Mouse (Mus musculus) liver, embryonic 12.5 days (tissue): Measurements from ENCODE around the gene Dppa3. TPM values are rescaled to one million over a fixed set of nuclear protein-coding genes. Genes with fewer than 3 reads are reported as not detected.

Source experiments
- ATAC-seq: fragments of 200-750 bp; cut with Nextera tagmentation; 2 replicates; pipeline ENCODE4 v1.8.0; 2017; ENCODE audit warnings: moderate number of reproducible peaks, mild to moderate bottlenecking, moderate library complexity
- H3K27ac ChIP-seq: fragments of 300-500 bp; sonication (generic); 2 replicates; pipeline ENCODE4 v1.5.1; 2016; ENCODE audit warnings: mild to moderate bottlenecking
- H3K27me3 ChIP-seq: fragments of 300-500 bp; sonication (generic); replicated peaks from 2 replicates; pipeline ENCODE4 v1.6.1; 2016; ENCODE audit warnings: mild to moderate bottlenecking, moderate library complexity
- H3K36me3 ChIP-seq: fragments of 300-500 bp; sonication (generic); 2 replicates; pipeline ENCODE4 v1.6.1; 2016; ENCODE audit warnings: mild to moderate bottlenecking, moderate library complexity
- H3K4me1 ChIP-seq: fragments of 300-500 bp; sonication (generic); 2 replicates; pipeline ENCODE4 v1.6.1; 2016
- H3K4me2 ChIP-seq: fragments of 300-500 bp; sonication (generic); 2 replicates; pipeline ENCODE4 v1.6.1; 2016; ENCODE audit warnings: mild to moderate bottlenecking, moderate library complexity
- H3K4me3 ChIP-seq: fragments of 300-500 bp; sonication (generic); 2 replicates; pipeline ENCODE4 v1.5.1; 2016; ENCODE audit warnings: mild to moderate bottlenecking, moderate library complexity
- H3K9ac ChIP-seq: fragments of 300-500 bp; sonication (generic); 2 replicates; pipeline ENCODE4 v1.6.1; 2016; ENCODE audit warnings: mild to moderate bottlenecking, moderate library complexity
- H3K9me3 ChIP-seq: fragments of 300-500 bp; sonication (generic); replicated peaks from 2 replicates; pipeline ENCODE4 v1.6.1; 2016; ENCODE audit warnings: mild to moderate bottlenecking, moderate library complexity
- WGBS: fragments of 180-500 bp; shearing (Covaris S2); methylation state at CpG from one replicate; pipeline ENCODE4 v1.1.7; 2016; ENCODE audit not compliant: insufficient replicate concordance; 5-methylcytosine and 5-hydroxymethylcytosine counted together
- polyA plus RNA-seq: library from polyadenylated mRNA; unstranded; fragments of >200 nt; fragmentation: Nextera tagmentation; extraction: Ambion mirVana; gene quantifications from 2 replicates; pipeline ENCODE4 v1.2.1, GENCODE M21; 2016

Gene Dppa3
- not detected in 2 replicates for polyA plus RNA-seq

GRCm38 (mm10) chr6:122626110-122626509 is at the start of gene Dppa3:
Gene Dppa3, plus strand, starts transcription at chr6:122626410.
- ATAC-seq: no peak
- WGBS: 71% methylated on average over 8 of the region's 8 CpGs
- no peak within 1 kb of the TSS for H3K27ac ChIP-seq
- H3K27me3 ChIP-seq: peaks cover 32% of the 10 kb centered on the region
- H3K4me2 ChIP-seq: peak within 1 kb of the TSS; percentile 57
- peak within 1 kb of the TSS; percentile 38; the same call in 1 of the 2 replicates for H3K4me3 ChIP-seq
- H3K4me1 ChIP-seq: peaks cover 6% of the 10 kb centered on the region; the same call in 1 of the 2 replicates
- no peaks in the 10 kb centered on the region for H3K36me3 ChIP-seq
- no peaks in the 10 kb centered on the region for H3K9me3 ChIP-seq
- H3K9ac ChIP-seq: peak within 1 kb of the TSS; percentile 31; the same call in 1 of the 2 replicates

- no peaks in the 10 kb centered on the region for H3K36me3 ChIP-seq
- no peak overlapping the region for H3K27ac ChIP-seq
- no peak for ATAC-seq
- H3K9ac ChIP-seq: no peak overlapping the region
- no peaks in the 10 kb centered on the region for H3K27me3 ChIP-seq
- H3K4me3 ChIP-seq: no peak overlapping the region
- no peak overlapping the region for H3K4me2 ChIP-seq
- no peaks in the 10 kb centered on the region for H3K9me3 ChIP-seq
- H3K4me1 ChIP-seq: 0 out of 2 replicates have a peak, but pooled peaks cover under 1% of the 10 kb centered on the region
- 80% methylated on average over 3 of the region's 3 CpGs for WGBS
Measured at GRCm38 (mm10) chr6:122577030-122577429, 49.2 kb upstream of the Dppa3 start.

- no peak overlapping the region for H3K4me3 ChIP-seq
- no peaks in the 10 kb centered on the region for H3K4me1 ChIP-seq
- H3K4me2 ChIP-seq: no peak overlapping the region
- no peak overlapping the region for H3K9ac ChIP-seq
- H3K36me3 ChIP-seq: no peaks in the 10 kb centered on the region
- no peaks in the 10 kb centered on the region for H3K27me3 ChIP-seq
- ATAC-seq: no peak
- H3K9me3 ChIP-seq: no peaks in the 10 kb centered on the region
- no peak overlapping the region for H3K27ac ChIP-seq
- WGBS: 50% methylated on average over 1 of the region's 1 CpGs
Measured at GRCm38 (mm10) chr6:122579086-122579485, 47.1 kb upstream of the Dppa3 start.

- Histone ChIP-seq H3K27ac (no peak overlapping the region), H3K4me1 (no peaks in the 10 kb centered on the region), H3K4me2 (no peak overlapping the region), H3K27me3 (no peaks in the 10 kb centered on the region), H3K4me3 (no peak overlapping the region), H3K9me3 (no peaks in the 10 kb centered on the region), H3K36me3 (no peaks in the 10 kb centered on the region), H3K9ac (no peak overlapping the region)
- no peak for ATAC-seq
- WGBS: 67% methylated on average over 13 of the region's 13 CpGs
Measured at GRCm38 (mm10) chr6:122591027-122591758, 35.0 kb upstream of the Dppa3 start.

- H3K27ac ChIP-seq: no peak overlapping the region
- no peak overlapping the region for H3K9ac ChIP-seq
- ATAC-seq: no peak
- H3K4me3 ChIP-seq: no peak overlapping the region
- WGBS: 79% methylated on average over 2 of the region's 2 CpGs
- H3K36me3 ChIP-seq: no peaks in the 10 kb centered on the region
- H3K9me3 ChIP-seq: no peaks in the 10 kb centered on the region
- H3K27me3 ChIP-seq: no peaks in the 10 kb centered on the region
- H3K4me1 ChIP-seq: 0 out of 2 replicates have a peak, but pooled peaks cover 3% of the 10 kb centered on the region
- H3K4me2 ChIP-seq: no peak overlapping the region
Measured at GRCm38 (mm10) chr6:122592905-122593304, 33.3 kb upstream of the Dppa3 start.

GRCm38 (mm10) chr6:122595637-122596036 is 30.6 kb upstream of the Dppa3 start:
- no peaks in the 10 kb centered on the region for H3K27me3 ChIP-seq
- no peak overlapping the region for H3K9ac ChIP-seq
- 40% methylated on average over 7 of the region's 7 CpGs for WGBS
- no peak for ATAC-seq
- no peak overlapping the region for H3K27ac ChIP-seq
- 0 out of 2 replicates have a peak, but pooled peaks cover 3% of the 10 kb centered on the region for H3K4me1 ChIP-seq
- H3K4me3 ChIP-seq: no peak overlapping the region
- H3K4me2 ChIP-seq: no peak overlapping the region
- H3K36me3 ChIP-seq: no peaks in the 10 kb centered on the region
- H3K9me3 ChIP-seq: no peaks in the 10 kb centered on the region

GRCm38 (mm10) chr6:122596608-122597007 is 29.6 kb upstream of the Dppa3 start:
- H3K9ac ChIP-seq: no peak overlapping the region
- H3K27ac ChIP-seq: no peak overlapping the region
- WGBS: 58% methylated on average over 7 of the region's 7 CpGs
- H3K9me3 ChIP-seq: no peaks in the 10 kb centered on the region
- 0 out of 2 replicates have a peak, but pooled peaks cover 3% of the 10 kb centered on the region for H3K4me1 ChIP-seq
- no peaks in the 10 kb centered on the region for H3K36me3 ChIP-seq
- no peak overlapping the region for H3K4me2 ChIP-seq
- no peaks in the 10 kb centered on the region for H3K27me3 ChIP-seq
- ATAC-seq: no peak
- H3K4me3 ChIP-seq: no peak overlapping the region

GRCm38 (mm10) chr6:122598014-122598413 is 28.2 kb upstream of the Dppa3 start:
- peaks cover 9% of the 10 kb centered on the region; the same call in 1 of the 2 replicates for H3K4me1 ChIP-seq
- H3K36me3 ChIP-seq: no peaks in the 10 kb centered on the region
- no peak overlapping the region for H3K4me3 ChIP-seq
- H3K27me3 ChIP-seq: no peaks in the 10 kb centered on the region
- no peaks in the 10 kb centered on the region for H3K9me3 ChIP-seq
- no peak for ATAC-seq
- no peak overlapping the region for H3K9ac ChIP-seq
- 75% methylated on average over 4 of the region's 4 CpGs for WGBS
- H3K4me2 ChIP-seq: no peak overlapping the region
- H3K27ac ChIP-seq: no peak overlapping the region

- ATAC-seq: no peak
- no peak overlapping the region for H3K4me3 ChIP-seq
- peaks cover 9% of the 10 kb centered on the region; the same call in 1 of the 2 replicates for H3K4me1 ChIP-seq
- H3K9ac ChIP-seq: no peak overlapping the region
- no peaks in the 10 kb centered on the region for H3K9me3 ChIP-seq
- 83% methylated on average over 6 of the region's 6 CpGs for WGBS
- no peaks in the 10 kb centered on the region for H3K36me3 ChIP-seq
- H3K27me3 ChIP-seq: no peaks in the 10 kb centered on the region
- H3K4me2 ChIP-seq: no peak overlapping the region
- H3K27ac ChIP-seq: no peak overlapping the region
Measured at GRCm38 (mm10) chr6:122598436-122598835, 27.8 kb upstream of the Dppa3 start.

GRCm38 (mm10) chr6:122599054-122599737 is 27.0 kb upstream of the Dppa3 start:
- H3K36me3 ChIP-seq: no peaks in the 10 kb centered on the region
- no peak overlapping the region for H3K4me3 ChIP-seq
- ATAC-seq: no peak
- H3K27me3 ChIP-seq: no peaks in the 10 kb centered on the region
- H3K9me3 ChIP-seq: no peaks in the 10 kb centered on the region
- WGBS: 80% methylated on average over 9 of the region's 9 CpGs
- no peak overlapping the region for H3K9ac ChIP-seq
- no peak overlapping the region for H3K27ac ChIP-seq
- H3K4me2 ChIP-seq: no peak overlapping the region
- H3K4me1 ChIP-seq: peaks cover 9% of the 10 kb centered on the region; the same call in 1 of the 2 replicates

GRCm38 (mm10) chr6:122600066-122600646 is 26.1 kb upstream of the Dppa3 start:
- no peak overlapping the region for H3K4me2 ChIP-seq
- no peak overlapping the region for H3K4me3 ChIP-seq
- H3K9ac ChIP-seq: no peak overlapping the region
- no peaks in the 10 kb centered on the region for H3K9me3 ChIP-seq
- H3K27me3 ChIP-seq: no peaks in the 10 kb centered on the region
- WGBS: 78% methylated on average over 7 of the region's 7 CpGs
- no peaks in the 10 kb centered on the region for H3K36me3 ChIP-seq
- H3K4me1 ChIP-seq: peaks cover 11% of the 10 kb centered on the region; the same call in 1 of the 2 replicates
- ATAC-seq: no peak
- 0 out of 2 replicates have a peak overlapping the region, but pooled peaks have one; percentile 2 for H3K27ac ChIP-seq

GRCm38 (mm10) chr6:122601031-122601430 is 25.2 kb upstream of the Dppa3 start:
- Histone ChIP-seq H3K4me2 (no peak overlapping the region), H3K9ac (no peak overlapping the region), H3K4me3 (no peak overlapping the region)

More at GRCm38 (mm10) chr6:122601031-122601430, 25.2 kb upstream of the Dppa3 start:
- H3K4me1 ChIP-seq: peaks cover 11% of the 10 kb centered on the region; the same call in 1 of the 2 replicates
- ATAC-seq: no peak
- no peaks in the 10 kb centered on the region for H3K27me3 ChIP-seq
- no peaks in the 10 kb centered on the region for H3K36me3 ChIP-seq
- no peak overlapping the region for H3K27ac ChIP-seq
- 75% methylated on average over 4 of the region's 4 CpGs for WGBS
- no peaks in the 10 kb centered on the region for H3K9me3 ChIP-seq
